Mouse (Mus musculus): ENCODE results near the gene Atp5d. TPM values are rescaled to one million over a fixed set of nuclear protein-coding genes. Genes with fewer than 3 reads are reported as not detected.

Gene Atp5d
- total and polyA plus RNA-seq, 2 experiments from 2014 or later = 259 to 607 TPM

- peak; percentile 60 for ATAC-seq (ENCODE audit: low FRiP score)
- WGBS = under 1% methylated on average over 57 of the region's 57 CpGs
- DNase-seq (ENCODE audit: low spot score) = peak; percentile 94
- Histone ChIP-seq H3K9me3 (ENCODE audit: low read length) (no peaks in the 10 kb centered on the region), H3K27ac (ENCODE audit: low read depth, low read length) (peak overlapping the region; percentile 100), H3K36me3 (ENCODE audit: insufficient read depth, low read length) (peaks cover 27% of the 10 kb centered on the region), H3K4me1 (ENCODE audit: insufficient read depth, low read length) (peaks cover 15% of the 10 kb centered on the region), H3K9ac (replicated peaks; ENCODE audit: low read length, poor library complexity, severe bottlenecking) (peak overlapping the region; percentile 99), H3K4me3 (ENCODE audit: low read depth, low read length) (peak overlapping the region; percentile 91), H3K27me3 (ENCODE audit: insufficient read depth, low read length) (no peaks in the 10 kb centered on the region), H3K4me2 (ENCODE audit: low read depth, low read length, poor library complexity, severe bottlenecking) (peak overlapping the region; percentile 90)
- TF ChIP-seq CTCF (IDR thresholded peaks at IDR 0.05) = peak; percentile 70
Measured at GRCm38 (mm10) chr10:80148610-80149290, 10.3 kb downstream of the Atp5d start.

- ATAC-seq (ENCODE audit: low FRiP score) (peak; percentile 85), DNase-seq (ENCODE audit: low spot score) (peak; percentile 99)
- H3K9ac ChIP-seq (replicated peaks; ENCODE audit: low read length, poor library complexity, severe bottlenecking) = peak overlapping the region; percentile 99
- peak overlapping the region; percentile 91 for H3K4me3 ChIP-seq (ENCODE audit: low read depth, low read length)
- peak overlapping the region; percentile 90 for H3K4me2 ChIP-seq (ENCODE audit: low read depth, low read length, poor library complexity, severe bottlenecking)
- TF ChIP-seq CTCF (IDR thresholded peaks at IDR 0.05) = no peak
- peaks cover 27% of the 10 kb centered on the region for H3K36me3 ChIP-seq (ENCODE audit: insufficient read depth, low read length)
- WGBS = under 1% methylated on average over 72 of the region's 88 CpGs
- H3K27ac ChIP-seq (ENCODE audit: low read depth, low read length) = peak overlapping the region; percentile 100
- no peaks in the 10 kb centered on the region for H3K27me3 ChIP-seq (ENCODE audit: insufficient read depth, low read length)
- H3K4me1 ChIP-seq (ENCODE audit: insufficient read depth, low read length) = peaks cover 15% of the 10 kb centered on the region
- no peaks in the 10 kb centered on the region for H3K9me3 ChIP-seq (ENCODE audit: low read length)
Measured at GRCm38 (mm10) chr10:80149291-80150225, 11.1 kb downstream of the Atp5d start.

DNA sequence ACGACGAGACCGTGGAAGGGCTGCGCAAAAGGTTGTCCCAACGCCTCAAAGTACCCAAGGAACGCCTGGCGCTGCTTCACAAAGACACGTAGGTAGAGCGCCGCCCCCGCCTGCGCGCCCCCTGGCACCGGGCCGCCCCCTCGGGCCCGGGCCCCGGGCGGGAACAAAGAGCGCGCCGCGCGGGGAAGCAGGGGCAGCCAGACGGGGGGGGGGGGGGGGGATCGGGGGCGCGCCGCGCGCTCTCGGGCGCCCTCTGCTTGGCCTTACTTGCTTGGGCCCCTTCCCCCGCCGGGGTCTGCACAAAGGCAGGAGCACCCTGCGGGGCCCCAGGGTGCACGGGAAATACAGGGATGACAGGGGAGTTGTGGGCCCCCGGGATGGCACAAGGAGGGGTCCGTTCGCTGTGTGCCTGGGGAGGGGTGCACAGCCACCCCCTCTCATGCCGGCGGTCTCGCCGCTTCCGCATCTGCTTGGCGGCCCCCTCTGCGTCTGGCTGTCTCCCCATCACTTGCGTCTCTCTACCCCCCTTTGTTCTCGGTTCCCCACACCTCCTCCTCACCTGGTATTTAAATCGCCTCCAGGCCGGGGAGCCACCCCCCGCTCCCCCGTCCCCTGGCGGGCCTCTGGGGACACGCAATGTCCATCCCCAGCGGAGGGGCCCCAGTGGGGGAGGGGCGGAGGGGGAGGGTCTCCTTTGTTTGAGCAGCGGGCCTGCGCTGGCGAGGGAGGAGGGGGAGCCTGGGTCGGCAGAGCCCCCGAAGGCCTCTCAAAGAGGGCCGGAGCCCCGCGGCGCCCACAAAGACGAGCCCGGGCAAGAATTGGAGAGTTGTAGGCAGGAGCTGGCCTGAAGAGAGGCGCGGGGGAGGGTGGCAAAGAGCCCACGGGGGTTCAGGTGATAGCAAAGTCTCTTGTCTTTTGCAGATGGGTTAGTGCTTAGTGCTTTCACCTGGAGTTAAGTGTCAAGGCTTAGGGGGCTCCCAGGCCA is 12.1 kb downstream of the Atp5d start:
- no peaks in the 10 kb centered on the region for H3K9me3 ChIP-seq (ENCODE audit: low read length)
- peak overlapping the region; percentile 98 for H3K27ac ChIP-seq (ENCODE audit: low read depth, low read length)
- WGBS = 0% methylated on average over 28 of the region's 71 CpGs
- TF ChIP-seq CTCF (IDR thresholded peaks at IDR 0.05) = no peak; the same call in 1 of the 2 replicates
- peaks cover 32% of the 10 kb centered on the region for H3K36me3 ChIP-seq (ENCODE audit: insufficient read depth, low read length)
- H3K9ac ChIP-seq (replicated peaks; ENCODE audit: low read length, poor library complexity, severe bottlenecking) = peak overlapping the region; percentile 99
- H3K4me3 ChIP-seq (ENCODE audit: low read depth, low read length) = peak overlapping the region; percentile 91
- peaks cover 15% of the 10 kb centered on the region for H3K4me1 ChIP-seq (ENCODE audit: insufficient read depth, low read length)
- ATAC-seq (ENCODE audit: low FRiP score) = no peak
- H3K27me3 ChIP-seq (ENCODE audit: insufficient read depth, low read length) = no peaks in the 10 kb centered on the region
- peak; percentile 78 for DNase-seq (ENCODE audit: low spot score)
- H3K4me2 ChIP-seq (ENCODE audit: low read depth, low read length, poor library complexity, severe bottlenecking) = peak overlapping the region; percentile 90

- Histone ChIP-seq H3K4me2 (ENCODE audit: low read depth, low read length, poor library complexity, severe bottlenecking) (peak overlapping the region; percentile 90), H3K36me3 (ENCODE audit: insufficient read depth, low read length) (peaks cover 39% of the 10 kb centered on the region), H3K27me3 (ENCODE audit: insufficient read depth, low read length) (no peaks in the 10 kb centered on the region), H3K4me3 (ENCODE audit: low read depth, low read length) (peak overlapping the region; percentile 91), H3K4me1 (ENCODE audit: insufficient read depth, low read length) (peaks cover 15% of the 10 kb centered on the region), H3K27ac (ENCODE audit: low read depth, low read length) (peak overlapping the region; percentile 98), H3K9ac (replicated peaks; ENCODE audit: low read length, poor library complexity, severe bottlenecking) (peak overlapping the region; percentile 99), H3K9me3 (ENCODE audit: low read length) (no peaks in the 10 kb centered on the region)
- DNase-seq (ENCODE audit: low spot score) = no peak
- under 1% methylated on average over 23 of the region's 26 CpGs for WGBS
- no peak for ATAC-seq (ENCODE audit: low FRiP score)
- no peak for TF ChIP-seq CTCF (IDR thresholded peaks at IDR 0.05)
Measured at GRCm38 (mm10) chr10:80151211-80152034, 13.0 kb downstream of the Atp5d start.

All from midbrain, postnatal 0 days (tissue).